Mouse (Mus musculus) CH12.LX (cell line): Measurements from ENCODE around the gene Sde2. TPM values are rescaled to one million over a fixed set of nuclear protein-coding genes. Genes with fewer than 3 reads are reported as not detected.

Source experiments
- DNase-seq: peaks from one replicate; pipeline ENCODE4 v3.0.0-alpha.2; 2013; ENCODE audit errors: extremely low read depth
- H3K27ac ChIP-seq: 2 replicates; pipeline ENCODE4 v1.5.1; 2012; ENCODE audit warnings: low read depth, mild to moderate bottlenecking, control low read depth, moderate library complexity; ENCODE audit not compliant: insufficient read depth
- H3K27me3 ChIP-seq: replicated peaks from 2 replicates; pipeline ENCODE3; 2012; ENCODE audit warnings: inconsistent platforms
- H3K36me3 ChIP-seq, 2 experiments: replicated peaks in 1 of 2; 2 replicates each; pipeline versions ENCODE3 to v1.6.1; 2012; ENCODE audit warnings: inconsistent platforms in 1 of 2, low read length in 1 of 2, mild to moderate bottlenecking in 1 of 2, mixed read lengths in 1 of 2, moderate library complexity in 1 of 2; ENCODE audit not compliant: control insufficient read depth in 1 of 2, insufficient read depth in 1 of 2
- H3K4me1 ChIP-seq, 2 experiments: 2 replicates each; pipeline ENCODE4 v1.6.1; 2012; ENCODE audit warnings: inconsistent platforms in 1 of 2, moderate library complexity in 1 of 2; ENCODE audit not compliant: insufficient read depth in 2 of 2, control insufficient read depth in 1 of 2
- H3K4me2 ChIP-seq: 2 replicates; pipeline ENCODE4 v1.6.1; 2012; ENCODE audit warnings: low read depth, mild to moderate bottlenecking, control low read depth; ENCODE audit not compliant: poor library complexity, insufficient read depth, severe bottlenecking
- H3K4me3 ChIP-seq, 3 experiments: fragments of 150-350 bp in 1 of 3; sonication (generic) in 1 of 3; replicated peaks in 1 of 3; 2 replicates each; pipeline versions ENCODE3 to v1.5.1; 2011 to 2012; ENCODE audit warnings: low read depth in 2 of 3, low read length in 2 of 3, mild to moderate bottlenecking in 2 of 3, moderate library complexity in 2 of 3, control low read depth in 1 of 3, improper control_type of control experiment in 1 of 3, inconsistent platforms in 1 of 3, mixed read lengths in 1 of 3; ENCODE audit not compliant: poor library complexity in 1 of 3
- H3K79me2 ChIP-seq: replicated peaks from 2 replicates; pipeline ENCODE4 v1.6.1; 2012; ENCODE audit warnings: mild to moderate bottlenecking, moderate library complexity; ENCODE audit not compliant: control insufficient read depth, poor library complexity, insufficient read depth, severe bottlenecking; ENCODE audit errors: extremely low read depth
- H3K9ac ChIP-seq: 2 replicates; pipeline ENCODE4 v1.6.1; 2012; ENCODE audit warnings: low read depth, mild to moderate bottlenecking, control low read depth, moderate library complexity; ENCODE audit not compliant: insufficient read depth
- H3K9me3 ChIP-seq: replicated peaks from 2 replicates; pipeline ENCODE3; 2012; ENCODE audit warnings: low read length, inconsistent platforms, mixed read lengths
- BHLHE40 ChIP-seq: IDR thresholded peaks from 2 replicates; pipeline ENCODE4 v1.6.1; 2011; ENCODE audit warnings: mild to moderate bottlenecking, low read depth, low read length, improper control_type of control experiment
- CTCF ChIP-seq, 2 experiments: IDR thresholded peaks in 1 of 2; conservative IDR thresholded peaks in 1 of 2; 2 replicates each; pipeline ENCODE4 v1.5.1; 2011 to 2012; ENCODE audit warnings: low read depth in 2 of 2, low read length in 2 of 2, improper control_type of control experiment in 1 of 2, inconsistent platforms in 1 of 2, mild to moderate bottlenecking in 1 of 2, moderate library complexity in 1 of 2
- ELF1 ChIP-seq: IDR thresholded peaks from 2 replicates; pipeline ENCODE4 v1.6.1; 2014; ENCODE audit warnings: low read depth, mild to moderate bottlenecking, inconsistent platforms, low read length, improper control_type of control experiment
- EP300 ChIP-seq: IDR thresholded peaks from 2 replicates; pipeline ENCODE4 v1.6.1; 2011; ENCODE audit warnings: low read length, improper control_type of control experiment
- GABPA ChIP-seq: IDR thresholded peaks from 2 replicates; pipeline ENCODE4 v1.6.1; 2012; ENCODE audit warnings: low read depth, low read length, improper control_type of control experiment, inconsistent platforms; ENCODE audit not compliant: insufficient replicate concordance
- HCFC1 ChIP-seq: IDR thresholded peaks from 2 replicates; pipeline ENCODE4 v1.6.1; 2012; ENCODE audit warnings: low read depth, mild to moderate bottlenecking, inconsistent platforms, low read length, improper control_type of control experiment
- IRF4 ChIP-seq: IDR thresholded peaks from 2 replicates; pipeline ENCODE4 v1.6.1; 2014; ENCODE audit warnings: low read depth, mild to moderate bottlenecking, inconsistent platforms, low read length, improper control_type of control experiment
- JUND ChIP-seq: conservative IDR thresholded peaks from 2 replicates; pipeline ENCODE4 v1.6.1; 2011; ENCODE audit warnings: low read depth, low read length, improper control_type of control experiment
- KAT2A ChIP-seq: IDR thresholded peaks from 2 replicates; pipeline ENCODE4 v1.6.1; 2012; ENCODE audit warnings: low read length, improper control_type of control experiment, inconsistent platforms; ENCODE audit not compliant: insufficient replicate concordance
- MAFK ChIP-seq: IDR thresholded peaks from 2 replicates; pipeline ENCODE4 v1.6.1; 2011; ENCODE audit warnings: low read length, improper control_type of control experiment; ENCODE audit not compliant: insufficient replicate concordance
- MXI1 ChIP-seq: IDR thresholded peaks from 2 replicates; pipeline ENCODE4 v1.6.1; 2011; ENCODE audit warnings: mild to moderate bottlenecking, low read depth, low read length, improper control_type of control experiment
- MYC ChIP-seq: IDR thresholded peaks from 2 replicates; pipeline ENCODE4 v1.6.1; 2011; ENCODE audit warnings: low read depth, mild to moderate bottlenecking, improper control_type of control experiment, low read length
- NRF1 ChIP-seq: IDR thresholded peaks from 2 replicates; pipeline ENCODE4 v1.6.1; 2014; ENCODE audit warnings: low read depth, mild to moderate bottlenecking, inconsistent platforms, low read length, improper control_type of control experiment, moderate library complexity
- POLR2A ChIP-seq: IDR thresholded peaks from 2 replicates; pipeline ENCODE4 v1.6.1; 2011; ENCODE audit warnings: low read depth, mild to moderate bottlenecking, improper control_type of control experiment, low read length
- POLR2AphosphoS2 ChIP-seq: IDR thresholded peaks from 2 replicates; pipeline ENCODE4 v1.6.1; 2011; ENCODE audit warnings: low read depth, low read length, improper control_type of control experiment
- RAD21 ChIP-seq: IDR thresholded peaks from 2 replicates; pipeline ENCODE4 v1.6.1; 2011; ENCODE audit warnings: low read depth, mild to moderate bottlenecking, low read length, improper control_type of control experiment, moderate library complexity
- SIN3A ChIP-seq: IDR thresholded peaks from 2 replicates; pipeline ENCODE4 v1.6.1; 2012; ENCODE audit warnings: low read length, improper control_type of control experiment, inconsistent platforms
- TBP ChIP-seq: conservative IDR thresholded peaks from 2 replicates; pipeline ENCODE4 v1.6.1; 2011; ENCODE audit warnings: low read depth, low read length, improper control_type of control experiment
- UBTF ChIP-seq: IDR thresholded peaks from 2 replicates; pipeline ENCODE4 v1.6.1; 2012; ENCODE audit warnings: low read depth, mild to moderate bottlenecking, inconsistent platforms, low read length, improper control_type of control experiment, moderate library complexity
- USF1 ChIP-seq: IDR thresholded peaks from 2 replicates; pipeline ENCODE4 v1.6.1; 2014; ENCODE audit warnings: low read depth, mild to moderate bottlenecking, inconsistent platforms, low read length, improper control_type of control experiment
- USF2 ChIP-seq: conservative IDR thresholded peaks from 2 replicates; pipeline ENCODE4 v1.6.1; 2011; ENCODE audit warnings: low read depth, low read length, improper control_type of control experiment
- ZMIZ1 ChIP-seq: IDR thresholded peaks from 2 replicates; pipeline ENCODE4 v1.6.1; 2012; ENCODE audit warnings: low read depth, mild to moderate bottlenecking, inconsistent platforms, low read length, improper control_type of control experiment
- dilution Hi-C: fragments of 300-500 bp; cut with MboI; formaldehyde crosslinking; loops from 2 replicates; pipeline ENCODE4 v1.14.3; 2020; ENCODE audit warnings: low sequenced_read_pairs; ENCODE audit not compliant: extremely low pct_unique_long_range_greater_than_20kb, extremely low pct_ligation_motif_present
- in situ Hi-C: fragments of 300-500 bp; cut with MboI; formaldehyde crosslinking; loops from 3 replicates; pipeline ENCODE4 v1.14.3; 2019; ENCODE audit warnings: low sequenced_read_pairs, low pct_ligation_motif_present, low pct_unique_long_range_greater_than_20kb, mixed read lengths
- polyA plus RNA-seq: library from polyadenylated mRNA; unstranded; fragments of >175 nt; gene quantifications from 2 replicates; pipeline ENCODE4 v1.2.1, GENCODE M21; 2012; ENCODE audit warnings: low read depth; ENCODE audit not compliant: insufficient read length
- total RNA-seq, 2 experiments: library from RNA; depleted of rRNA; stranded (reverse); fragments of 300-350 nt in 1 of 2; fragments of >200 nt in 1 of 2; gene quantifications; 2 replicates each; pipeline ENCODE4 v1.2.3; 2012 to 2014

Sde2 gene
- total and polyA plus RNA-seq, 3 experiments, result 24.7 to 33.2 (median 28.0) TPM

- 0 out of 2 replicates have a peak, but pooled peaks have one; percentile 51 for TF ChIP-seq IRF4
- peak in 1 of 2 experiments; percentile 95; a peak in 2 of 4 replicates for TF ChIP-seq CTCF (conservative IDR thresholded peaks at IDR 0.05 in 1 of 2, IDR thresholded peaks at IDR 0.05 in 1 of 2; ENCODE audit: low read depth in 2 of 2, low read length in 2 of 2)
- no peak for TF ChIP-seq JUND
- no peak for TF ChIP-seq SIN3A
- TF ChIP-seq GABPA, result no peak
- no peak for TF ChIP-seq MAFK
- peak; percentile 90 for TF ChIP-seq RAD21
- 0 out of 2 replicates have a peak, but pooled peaks have one; percentile 21 for TF ChIP-seq NRF1
- TF ChIP-seq BHLHE40, result peak; percentile 42; the same call in 1 of the 2 replicates
These were observed 23.0 kb downstream of the Sde2 start (continued) for GRCm38 (mm10) chr1:180873861-180874484.

DNA sequence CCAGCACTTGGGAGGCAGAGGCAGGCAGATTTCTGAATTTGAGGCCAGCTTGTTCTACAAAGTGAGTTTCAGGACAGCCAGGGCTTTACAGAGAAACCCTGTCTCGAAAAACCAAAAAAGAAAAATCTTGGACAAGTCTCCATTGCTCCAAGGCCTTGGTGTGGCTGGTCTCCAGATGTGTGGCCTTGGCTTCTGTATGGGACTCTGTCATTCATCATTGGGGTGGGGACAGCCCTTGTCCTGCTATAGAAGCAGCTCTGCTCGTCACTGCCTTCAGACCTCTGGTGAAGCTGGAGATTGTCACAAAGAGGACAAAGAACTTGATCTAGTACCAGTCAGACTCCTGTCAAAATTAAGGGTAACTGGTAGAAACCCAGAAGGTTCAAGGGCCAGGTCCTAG is 23.7 kb downstream of the Sde2 start:
- H3K4me3 ChIP-seq, result no peak overlapping the region
- peaks cover 0 to 5% of the 10 kb centered on the region in 2 experiments for H3K36me3 ChIP-seq
- H3K9ac ChIP-seq, result no peak overlapping the region
- H3K9me3 ChIP-seq, result peaks cover 3% of the 10 kb centered on the region
- in situ Hi-C loops, result no loop called here
- no peak overlapping the region for H3K27ac ChIP-seq
- TF ChIP-seq MYC (no peak), KAT2A (no peak), TBP (no peak), ELF1 (no peak), RAD21 (no peak), UBTF (no peak), USF2 (no peak), POLR2AphosphoS2 (no peak)
- no peaks in the 10 kb centered on the region for H3K79me2 ChIP-seq
- no peak for DNase-seq
- peaks cover 0 to 6% of the 10 kb centered on the region in 2 experiments; a peak in 1 of 4 replicates for H3K4me1 ChIP-seq
- no peak overlapping the region for H3K4me2 ChIP-seq
- dilution Hi-C loops, result no loop called here
- no peaks in the 10 kb centered on the region for H3K27me3 ChIP-seq

GRCm38 (mm10) chr1:180875126-180875525 is 24.2 kb downstream of the Sde2 start:
- Histone ChIP-seq H3K36me3 (peaks cover 0 to 5% of the 10 kb centered on the region in 2 experiments), H3K4me2 (no peak overlapping the region), H3K9ac (no peak overlapping the region), H3K4me3 (no peak overlapping the region), H3K27me3 (no peaks in the 10 kb centered on the region), H3K27ac (no peak overlapping the region), H3K79me2 (no peaks in the 10 kb centered on the region), H3K4me1 (peaks cover 0 to 6% of the 10 kb centered on the region in 2 experiments; a peak in 1 of 4 replicates), H3K9me3 (peaks cover 3% of the 10 kb centered on the region)
- DNase-seq, result no peak
- TF ChIP-seq MXI1 (no peak), POLR2A (no peak), HCFC1 (no peak), EP300 (no peak), ZMIZ1 (no peak), USF1 (no peak), GABPA (no peak)
- in situ Hi-C loops (no loop called here), dilution Hi-C loops (no loop called here)
